Mouse (Mus musculus) 3134 (cell line): ENCODE results near the gene Fxr2.
A peak's percentile ranks its signal among the peaks of the same experiment; 100 is the strongest.
"Not testable (repeated sequence)": the region's sequence is repeated elsewhere in the genome, so short reads cannot be mapped to it uniquely, and the experiment has no call there.

ENCODE experiments used
- DNase-seq: peaks from one replicate; pipeline ENCODE4 v3.0.0-alpha.2; 2011; ENCODE audit warnings: low spot score; ENCODE audit not compliant: insufficient read length; ENCODE audit errors: extremely low read depth

Gene Fxr2

GRCm38 (mm10) chr11:69682209-69682839, 49.5 kb downstream of the Fxr2 start:
- DNase-seq = no peak

GRCm38 (mm10) chr11:69682840-69683533, 50.2 kb downstream of the Fxr2 start:
- peak; percentile 54 for DNase-seq

- DNase-seq = no peak
Observed at GRCm38 (mm10) chr11:69683576-69683975, 50.8 kb downstream of the Fxr2 start.

GRCm38 (mm10) chr11:69684128-69684745, 51.4 kb downstream of the Fxr2 start:
- DNase-seq = no peak

- DNase-seq = no peak
Observed at GRCm38 (mm10) chr11:69684936-69685335, 52.1 kb downstream of the Fxr2 start.

GRCm38 (mm10) chr11:69685526-69686148, 52.8 kb downstream of the Fxr2 start, which contains the start of gene Tnfsf13:
TSS of gene Tnfsf13 (minus strand) at chr11:69685784.
- DNase-seq = peak; percentile 93

GRCm38 (mm10) chr11:69686377-69686776, 53.6 kb downstream of the Fxr2 start:
- DNase-seq = peak; percentile 53

GRCm38 (mm10) chr11:69687061-69687460, 54.3 kb downstream of the Fxr2 start:
- DNase-seq = no peak

- DNase-seq = no peak
Observed at GRCm38 (mm10) chr11:69689891-69690290, 57.1 kb downstream of the Fxr2 start.

- DNase-seq = no peak
Observed at GRCm38 (mm10) chr11:69692196-69692811, 59.5 kb downstream of the Fxr2 start.

GRCm38 (mm10) chr11:69692863-69693262, 60.1 kb downstream of the Fxr2 start:
- no peak for DNase-seq

- no peak for DNase-seq
Observed at GRCm38 (mm10) chr11:69693421-69693965, 60.7 kb downstream of the Fxr2 start.

- DNase-seq = no peak
Observed at GRCm38 (mm10) chr11:69695046-69695360, 62.2 kb downstream of the Fxr2 start.

GRCm38 (mm10) chr11:69695361-69696181, 62.8 kb downstream of the Fxr2 start, which contains the start of the genes Tnfsf12 and Tnfsfm13:
TSS of gene Tnfsf12 (minus strand) at chr11:69695849.
TSS of gene Tnfsfm13 (minus strand) at chr11:69696098.
- no peak for DNase-seq

- DNase-seq = no peak
Observed at GRCm38 (mm10) chr11:69697396-69697795, 64.6 kb downstream of the Fxr2 start.

GRCm38 (mm10) chr11:69698574-69698973, 65.8 kb downstream of the Fxr2 start:
- DNase-seq = no peak

GRCm38 (mm10) chr11:69699595-69699994, 66.8 kb downstream of the Fxr2 start:
- no peak for DNase-seq

- DNase-seq = not testable (repeated sequence)
Observed at GRCm38 (mm10) chr11:69702886-69703285, 70.1 kb downstream of the Fxr2 start.
